Mouse (Mus musculus) yolk sac, embryonic 10.5 days (tissue): ENCODE results near the gene 1700001L19Rik.

ENCODE experiments used
- DNase-seq: peaks from one replicate; pipeline ENCODE4 v3.0.0-alpha.2; 2017; ENCODE audit warnings: low spot score

1700001L19Rik gene

GRCm38 (mm10) chr13:68607652-68608405 is 10.6 kb downstream of the 1700001L19Rik start:
- no peak for DNase-seq

GRCm38 (mm10) chr13:68622792-68623191 is 25.6 kb downstream of the 1700001L19Rik start:
- no peak for DNase-seq

DNA sequence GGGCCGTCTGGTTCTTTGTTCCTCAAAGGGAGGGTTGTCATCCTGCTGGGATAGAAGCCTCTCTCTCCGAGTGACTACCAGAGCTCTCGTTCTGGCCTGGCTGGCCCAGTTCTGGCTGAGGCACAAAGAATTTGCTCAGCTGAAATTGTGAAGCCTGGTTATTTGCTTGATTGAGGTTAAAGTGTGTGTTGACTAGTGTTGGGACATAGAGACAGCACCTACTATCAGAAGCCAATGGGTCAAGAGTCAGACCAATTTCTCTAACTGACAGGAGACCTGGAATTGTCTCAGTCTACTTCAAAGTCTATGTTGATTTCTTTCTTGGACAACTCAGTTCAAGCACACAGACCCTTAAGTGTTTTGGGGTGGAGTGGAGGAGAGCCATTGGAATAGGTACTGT is 29.8 kb downstream of the 1700001L19Rik start:
- DNase-seq, result no peak

DNA sequence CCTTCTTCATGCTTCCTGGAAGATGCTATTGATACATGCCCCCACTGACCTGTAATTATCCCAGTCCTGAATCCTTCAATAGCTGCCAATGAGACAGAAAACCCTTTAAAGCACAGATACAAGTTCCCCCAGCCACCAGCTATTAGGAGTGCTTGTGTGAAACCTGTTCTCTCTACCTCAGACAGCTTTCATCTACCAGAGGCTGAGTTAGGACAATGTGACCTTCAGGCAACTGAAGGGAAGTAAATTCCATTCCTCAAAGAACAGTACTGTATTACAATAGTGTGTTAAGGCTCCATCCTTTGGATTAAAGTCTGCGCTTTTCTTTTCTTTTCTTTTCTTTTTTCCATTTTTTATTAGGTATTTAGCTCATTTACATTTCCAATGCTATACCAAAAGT is 45.6 kb downstream of the 1700001L19Rik start:
- no peak for DNase-seq
